Mouse (Mus musculus) lung, postnatal 36 days (tissue): ENCODE measurements around the gene Rpap3.
A peak's percentile ranks its signal among the peaks of the same experiment; 100 is the strongest.

ENCODE experiments used
- DNase-seq: peaks from one replicate; pipeline ENCODE4 v3.0.0; 2022; ENCODE audit warnings: mixed read lengths

The Rpap3 gene

GRCm38 (mm10) chr15:97728804-97729203 is 23.2 kb upstream of the Rpap3 start:
- no peak for DNase-seq

- DNase-seq, result no peak
Observed at GRCm38 (mm10) chr15:97728394-97728793, 22.8 kb upstream of the Rpap3 start.

GRCm38 (mm10) chr15:97727520-97727919 is 21.9 kb upstream of the Rpap3 start:
- DNase-seq, result no peak

- DNase-seq, result peak; percentile 53
Observed at GRCm38 (mm10) chr15:97727048-97727447, 21.4 kb upstream of the Rpap3 start.

GRCm38 (mm10) chr15:97726310-97726709 is 20.7 kb upstream of the Rpap3 start:
- DNase-seq, result no peak

- no peak for DNase-seq
Observed at GRCm38 (mm10) chr15:97725198-97725785, 19.7 kb upstream of the Rpap3 start.

GRCm38 (mm10) chr15:97724346-97725197 is 18.9 kb upstream of the Rpap3 start:
- DNase-seq, result no peak

- no peak for DNase-seq
Observed at GRCm38 (mm10) chr15:97723536-97724345, 18.1 kb upstream of the Rpap3 start.

- no peak for DNase-seq
Observed at GRCm38 (mm10) chr15:97721008-97721701, 15.5 kb upstream of the Rpap3 start.

- peak; percentile 59 for DNase-seq
Observed at GRCm38 (mm10) chr15:97720026-97720675, 14.5 kb upstream of the Rpap3 start.

- no peak for DNase-seq
Observed at GRCm38 (mm10) chr15:97719494-97719893, 13.9 kb upstream of the Rpap3 start.

GRCm38 (mm10) chr15:97718535-97719155 is 13.0 kb upstream of the Rpap3 start:
- DNase-seq, result peak; percentile 59

- DNase-seq, result peak; percentile 82
Observed at GRCm38 (mm10) chr15:97717861-97718534, 12.4 kb upstream of the Rpap3 start.

- no peak for DNase-seq
Observed at GRCm38 (mm10) chr15:97716782-97717181, 11.2 kb upstream of the Rpap3 start.

- no peak for DNase-seq
Observed at GRCm38 (mm10) chr15:97715734-97716133, 10.1 kb upstream of the Rpap3 start.

- no peak for DNase-seq
Observed at GRCm38 (mm10) chr15:97715083-97715482, 9.5 kb upstream of the Rpap3 start.

- DNase-seq, result no peak
Observed at GRCm38 (mm10) chr15:97712546-97712945, 6.9 kb upstream of the Rpap3 start.

- DNase-seq, result no peak
Observed at GRCm38 (mm10) chr15:97710906-97711305, 5.3 kb upstream of the Rpap3 start.

GRCm38 (mm10) chr15:97696616-97697015 is 9.0 kb downstream of the Rpap3 start:
- DNase-seq, result no peak

GRCm38 (mm10) chr15:97693411-97693810 is 12.2 kb downstream of the Rpap3 start:
- peak; percentile 9 for DNase-seq

GRCm38 (mm10) chr15:97684118-97684517 is 21.5 kb downstream of the Rpap3 start:
- no peak for DNase-seq
